Mouse (Mus musculus): ENCODE measurements around the gene Shpk.

Shpk gene

GRCm38 (mm10) chr11:73199230-73199712, at the start of gene Shpk:
Shpk (plus strand) TSS chr11:73199460.
- TF ChIP-seq NANOG (IDR thresholded peaks at IDR 0.05; ENCODE audit: borderline replicate concordance, low read length) = no peak
- no peak for TF ChIP-seq CTCF (conservative IDR thresholded peaks at IDR 0.05; ENCODE audit: low read length)
- no peak for TF ChIP-seq POU5F1 (IDR thresholded peaks at IDR 0.05; ENCODE audit: borderline replicate concordance, low read length)
- Histone ChIP-seq H3K36me3 (ENCODE audit: insufficient read depth, low read length) (peaks cover 13% of the 10 kb centered on the region; the same call in 1 of the 2 replicates), H3K27me3 (ENCODE audit: insufficient read depth, low read length) (no peaks in the 10 kb centered on the region), H3K4me1 (replicated peaks; ENCODE audit: low read depth, low read length) (peaks cover 17% of the 10 kb centered on the region), H3K9me3 (ENCODE audit: low read length) (no peaks in the 10 kb centered on the region), H3K4me3 (replicated peaks; ENCODE audit: low read length) (peak within 1 kb of the TSS; percentile 95)

- Histone ChIP-seq H3K4me3 (replicated peaks; ENCODE audit: low read length) (no peak overlapping the region), H3K27me3 (ENCODE audit: insufficient read depth, low read length) (peaks cover 53% of the 10 kb centered on the region), H3K36me3 (ENCODE audit: insufficient read depth, low read length) (no peaks in the 10 kb centered on the region), H3K9me3 (ENCODE audit: low read length) (no peaks in the 10 kb centered on the region), H3K4me1 (replicated peaks; ENCODE audit: low read depth, low read length) (peaks cover 7% of the 10 kb centered on the region)
- no peak for TF ChIP-seq CTCF (conservative IDR thresholded peaks at IDR 0.05; ENCODE audit: low read length)
Observed at GRCm38 (mm10) chr11:73155071-73155470, 44.2 kb upstream of the Shpk start.

- TF ChIP-seq POU5F1 (IDR thresholded peaks at IDR 0.05; ENCODE audit: borderline replicate concordance, low read length) (no peak), CTCF (conservative IDR thresholded peaks at IDR 0.05; ENCODE audit: low read length) (no peak), NANOG (IDR thresholded peaks at IDR 0.05; ENCODE audit: borderline replicate concordance, low read length) (no peak)
- H3K36me3 ChIP-seq (ENCODE audit: insufficient read depth, low read length) = no peaks in the 10 kb centered on the region
- no peaks in the 10 kb centered on the region for H3K9me3 ChIP-seq (ENCODE audit: low read length)
- peaks cover 16% of the 10 kb centered on the region for H3K4me1 ChIP-seq (replicated peaks; ENCODE audit: low read depth, low read length)
- peaks cover 65% of the 10 kb centered on the region for H3K27me3 ChIP-seq (ENCODE audit: insufficient read depth, low read length)
- peak within 1 kb of the TSS; percentile 77 for H3K4me3 ChIP-seq (replicated peaks; ENCODE audit: low read length)
Observed at GRCm38 (mm10) chr11:73159957-73160810, 39.1 kb upstream of the Shpk start, which contains the start of gene P2rx5. P2rx5 (plus strand) TSS chr11:73160421.

GRCm38 (mm10) chr11:73160811-73161200, 38.5 kb upstream of the Shpk start:
- H3K36me3 ChIP-seq (ENCODE audit: insufficient read depth, low read length) = no peaks in the 10 kb centered on the region
- peak overlapping the region; percentile 77 for H3K4me3 ChIP-seq (replicated peaks; ENCODE audit: low read length)
- TF ChIP-seq NANOG (IDR thresholded peaks at IDR 0.05; ENCODE audit: borderline replicate concordance, low read length) (no peak), POU5F1 (IDR thresholded peaks at IDR 0.05; ENCODE audit: borderline replicate concordance, low read length) (no peak), CTCF (conservative IDR thresholded peaks at IDR 0.05; ENCODE audit: low read length) (no peak)
- peaks cover 59% of the 10 kb centered on the region for H3K27me3 ChIP-seq (ENCODE audit: insufficient read depth, low read length)
- no peaks in the 10 kb centered on the region for H3K9me3 ChIP-seq (ENCODE audit: low read length)
- H3K4me1 ChIP-seq (replicated peaks; ENCODE audit: low read depth, low read length) = peaks cover 16% of the 10 kb centered on the region

- Histone ChIP-seq H3K4me1 (replicated peaks; ENCODE audit: low read depth, low read length) (peaks cover 22% of the 10 kb centered on the region), H3K27me3 (ENCODE audit: insufficient read depth, low read length) (peaks cover 55% of the 10 kb centered on the region), H3K4me3 (replicated peaks; ENCODE audit: low read length) (no peak overlapping the region), H3K9me3 (ENCODE audit: low read length) (no peaks in the 10 kb centered on the region), H3K36me3 (ENCODE audit: insufficient read depth, low read length) (no peaks in the 10 kb centered on the region)
- TF ChIP-seq POU5F1 (IDR thresholded peaks at IDR 0.05; ENCODE audit: borderline replicate concordance, low read length) (no peak), NANOG (IDR thresholded peaks at IDR 0.05; ENCODE audit: borderline replicate concordance, low read length) (no peak), CTCF (conservative IDR thresholded peaks at IDR 0.05; ENCODE audit: low read length) (no peak)
Observed at GRCm38 (mm10) chr11:73161616-73162015, 37.6 kb upstream of the Shpk start.

- TF ChIP-seq CTCF (conservative IDR thresholded peaks at IDR 0.05; ENCODE audit: low read length) (no peak), POU5F1 (IDR thresholded peaks at IDR 0.05; ENCODE audit: borderline replicate concordance, low read length) (no peak), NANOG (IDR thresholded peaks at IDR 0.05; ENCODE audit: borderline replicate concordance, low read length) (no peak)
- Histone ChIP-seq H3K36me3 (ENCODE audit: insufficient read depth, low read length) (no peaks in the 10 kb centered on the region), H3K27me3 (ENCODE audit: insufficient read depth, low read length) (peaks cover 48% of the 10 kb centered on the region), H3K9me3 (ENCODE audit: low read length) (no peaks in the 10 kb centered on the region), H3K4me3 (replicated peaks; ENCODE audit: low read length) (no peak overlapping the region), H3K4me1 (replicated peaks; ENCODE audit: low read depth, low read length) (peaks cover 29% of the 10 kb centered on the region)
Observed at GRCm38 (mm10) chr11:73162284-73162683, 37.0 kb upstream of the Shpk start.

GRCm38 (mm10) chr11:73168071-73168470, 31.2 kb upstream of the Shpk start:
- Histone ChIP-seq H3K4me1 (replicated peaks; ENCODE audit: low read depth, low read length) (peaks cover 55% of the 10 kb centered on the region), H3K36me3 (ENCODE audit: insufficient read depth, low read length) (peaks cover 33% of the 10 kb centered on the region), H3K4me3 (replicated peaks; ENCODE audit: low read length) (peak overlapping the region; percentile 68), H3K9me3 (ENCODE audit: low read length) (no peaks in the 10 kb centered on the region), H3K27me3 (ENCODE audit: insufficient read depth, low read length) (no peaks in the 10 kb centered on the region; the same call in 1 of the 2 replicates)
- TF ChIP-seq NANOG (IDR thresholded peaks at IDR 0.05; ENCODE audit: borderline replicate concordance, low read length) = no peak
- no peak for TF ChIP-seq CTCF (conservative IDR thresholded peaks at IDR 0.05; ENCODE audit: low read length)
- TF ChIP-seq POU5F1 (IDR thresholded peaks at IDR 0.05; ENCODE audit: borderline replicate concordance, low read length) = no peak

- Histone ChIP-seq H3K4me3 (replicated peaks; ENCODE audit: low read length) (peak overlapping the region; percentile 68), H3K4me1 (replicated peaks; ENCODE audit: low read depth, low read length) (peaks cover 60% of the 10 kb centered on the region), H3K9me3 (ENCODE audit: low read length) (no peaks in the 10 kb centered on the region), H3K36me3 (ENCODE audit: insufficient read depth, low read length) (peaks cover 38% of the 10 kb centered on the region), H3K27me3 (ENCODE audit: insufficient read depth, low read length) (no peaks in the 10 kb centered on the region; the same call in 1 of the 2 replicates)
- TF ChIP-seq POU5F1 (IDR thresholded peaks at IDR 0.05; ENCODE audit: borderline replicate concordance, low read length) = no peak
- TF ChIP-seq NANOG (IDR thresholded peaks at IDR 0.05; ENCODE audit: borderline replicate concordance, low read length) = no peak
- TF ChIP-seq CTCF (conservative IDR thresholded peaks at IDR 0.05; ENCODE audit: low read length) = no peak
Observed at GRCm38 (mm10) chr11:73168576-73168975, 30.7 kb upstream of the Shpk start.
